Mouse (Mus musculus): ENCODE results near the gene Plch2. TPM values are rescaled to one million over a fixed set of nuclear protein-coding genes. Genes with fewer than 3 reads are reported as not detected.

Gene Plch2
- total RNA-seq, 2 experiments from 2014 or later = 76.2 to 81.5 TPM

DNA sequence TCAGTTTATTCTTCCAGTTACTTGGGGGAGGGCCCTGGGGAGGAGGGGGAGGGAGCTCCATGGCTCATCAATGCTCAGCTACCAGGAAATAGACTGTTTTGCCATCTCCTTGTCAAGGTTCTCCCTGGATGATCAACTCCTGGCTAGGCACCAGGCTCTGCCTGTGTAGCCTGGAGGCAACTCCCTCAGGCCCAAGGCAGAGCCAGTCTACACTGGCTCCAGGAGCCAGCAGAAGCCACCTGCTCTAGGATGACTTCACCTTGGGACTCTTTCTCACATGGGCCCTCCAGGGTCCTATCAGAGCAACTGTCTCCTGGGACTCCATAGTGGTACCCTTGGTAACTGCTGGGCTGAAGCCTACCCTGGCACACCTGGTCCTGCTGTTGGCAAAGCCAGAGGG is 48.5 kb downstream of the Plch2 start:
- DNase-seq (ENCODE audit: low spot score in 2 of 2) = no peak
- intact Hi-C loops (cut with DNase I) = no loop called here

GRCm38 (mm10) chr4:155007641-155008040 is 48.9 kb downstream of the Plch2 start:
- no peak for DNase-seq (ENCODE audit: low spot score in 2 of 2)
- intact Hi-C loops (cut with DNase I) = no loop called here

- intact Hi-C loops (cut with DNase I) = no loop called here
- DNase-seq (ENCODE audit: low spot score in 2 of 2) = no peak
These were observed 50.3 kb downstream of the Plch2 start for GRCm38 (mm10) chr4:155006296-155006695.

DNA sequence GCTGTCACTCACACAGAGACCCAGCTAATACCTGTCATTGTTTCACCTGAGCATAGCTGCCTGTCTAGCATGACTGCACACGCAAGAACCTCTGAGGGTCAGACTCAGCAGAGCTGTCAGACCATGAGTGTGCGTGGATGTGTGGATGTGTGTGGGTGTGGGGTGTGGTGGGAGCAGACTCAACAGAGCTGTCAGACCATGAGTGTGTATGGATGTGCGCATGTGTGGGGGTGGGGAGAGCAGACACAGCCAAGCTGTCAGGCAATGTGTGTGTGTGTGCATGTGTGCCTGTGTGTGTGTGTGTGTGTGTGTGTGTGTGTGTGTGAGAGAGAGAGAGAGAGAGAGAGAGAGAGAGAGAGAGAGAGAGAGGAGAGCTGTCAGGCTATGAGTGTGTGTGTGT is 51.3 kb downstream of the Plch2 start:
- intact Hi-C loops (cut with DNase I) = no loop called here
- no peak for DNase-seq (ENCODE audit: low spot score in 2 of 2)

DNA sequence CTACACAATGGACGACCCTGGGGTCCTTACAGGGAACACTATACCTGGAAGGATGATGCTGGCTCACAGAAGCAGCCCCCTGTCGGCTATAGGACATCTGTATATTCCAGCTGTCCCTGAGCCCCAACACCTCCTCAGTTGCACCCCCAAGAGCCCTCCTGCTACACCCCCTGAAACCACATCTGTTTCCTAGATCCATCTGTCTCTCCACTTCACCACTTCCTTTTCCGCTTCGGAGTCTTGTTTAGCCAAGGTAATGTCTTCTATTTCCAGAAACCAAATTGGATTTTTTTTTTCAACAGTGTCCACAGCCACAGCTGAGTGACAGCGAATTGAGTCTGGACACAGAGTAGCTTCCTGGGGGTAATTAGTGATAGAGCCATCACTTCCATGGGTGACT is 57.2 kb downstream of the Plch2 start:
- no peak for DNase-seq (ENCODE audit: low spot score in 2 of 2)
- intact Hi-C loops (cut with DNase I) = no loop called here

DNA sequence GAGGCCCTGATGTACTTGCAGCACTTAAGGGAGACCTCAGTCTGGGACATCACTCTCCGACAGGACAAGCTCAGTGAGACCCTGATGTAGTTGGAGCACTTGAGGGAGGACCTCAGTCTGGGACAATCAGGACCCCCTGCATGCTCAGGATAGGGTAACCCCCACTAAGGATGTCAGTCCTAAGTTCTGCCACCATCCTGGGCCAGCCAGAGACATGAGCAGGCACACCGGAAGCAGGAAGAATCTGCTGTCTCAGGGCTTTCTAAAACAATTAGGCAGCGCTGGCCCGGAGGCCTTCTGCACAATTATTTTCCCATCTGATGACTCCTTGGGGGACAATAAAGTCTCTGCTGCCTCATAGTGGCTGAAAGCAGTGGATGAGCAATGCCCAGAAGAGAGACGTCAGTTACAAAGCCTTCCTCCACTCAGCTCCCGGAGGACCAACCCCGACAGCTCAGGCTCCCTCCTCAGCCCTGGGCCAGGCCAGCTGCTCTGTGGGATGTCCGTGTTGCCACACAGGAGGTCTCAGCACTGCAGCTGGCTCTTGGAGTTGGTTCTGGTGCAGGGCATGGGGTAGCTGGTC is 59.9 kb downstream of the Plch2 start:
- no peak for DNase-seq (ENCODE audit: low spot score in 2 of 2)
- intact Hi-C loops (cut with DNase I) = no loop called here

- DNase-seq (ENCODE audit: low spot score in 2 of 2) = no peak
- intact Hi-C loops (cut with DNase I) = no loop called here
These were observed 61.7 kb downstream of the Plch2 start for GRCm38 (mm10) chr4:154994876-154995275.

- DNase-seq (ENCODE audit: low spot score in 2 of 2) = no peak
- intact Hi-C loops (cut with DNase I) = no loop called here
These were observed 69.8 kb downstream of the Plch2 start for GRCm38 (mm10) chr4:154986750-154987149.

- DNase-seq (ENCODE audit: low spot score in 2 of 2) = peak; percentile 68 to 74
- intact Hi-C loops (cut with DNase I) = no loop called here
These were observed 70.5 kb downstream of the Plch2 start for GRCm38 (mm10) chr4:154986096-154986495.

DNA sequence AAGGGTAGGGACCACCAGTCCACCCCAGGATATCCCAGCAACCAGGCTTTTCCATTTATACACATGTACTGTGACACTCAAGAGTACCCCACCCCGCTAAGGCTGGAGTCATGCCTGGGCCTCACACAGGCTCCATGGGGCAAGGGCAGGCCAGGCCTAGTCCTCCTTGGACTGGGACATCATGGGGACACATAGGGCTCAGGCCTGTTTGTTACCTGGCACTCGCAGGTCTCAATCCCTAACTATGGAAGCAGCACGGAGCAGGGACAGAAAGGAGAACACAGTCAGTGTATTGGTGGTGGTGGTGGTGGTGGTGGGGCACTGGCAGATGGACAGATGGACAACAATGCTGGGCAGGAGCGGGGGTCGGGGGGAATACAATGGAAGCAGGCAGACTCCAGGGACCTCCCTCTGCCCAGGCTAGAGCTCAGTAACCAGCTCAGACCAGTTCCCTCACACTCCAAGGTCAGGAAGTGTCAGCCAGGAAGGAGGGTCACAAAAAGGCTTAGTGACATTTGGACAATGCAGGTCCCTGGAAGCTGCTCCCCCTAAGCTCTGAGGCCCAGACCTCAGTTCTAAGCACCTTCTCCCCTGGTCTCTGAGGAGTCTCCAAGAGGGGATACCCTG is 71.3 kb downstream of the Plch2 start:
- no peak for DNase-seq (ENCODE audit: low spot score in 2 of 2)
- intact Hi-C loops (cut with DNase I) = no loop called here

GRCm38 (mm10) chr4:154983767-154984166 is 72.8 kb downstream of the Plch2 start:
- DNase-seq (ENCODE audit: low spot score in 2 of 2) = no peak

DNA sequence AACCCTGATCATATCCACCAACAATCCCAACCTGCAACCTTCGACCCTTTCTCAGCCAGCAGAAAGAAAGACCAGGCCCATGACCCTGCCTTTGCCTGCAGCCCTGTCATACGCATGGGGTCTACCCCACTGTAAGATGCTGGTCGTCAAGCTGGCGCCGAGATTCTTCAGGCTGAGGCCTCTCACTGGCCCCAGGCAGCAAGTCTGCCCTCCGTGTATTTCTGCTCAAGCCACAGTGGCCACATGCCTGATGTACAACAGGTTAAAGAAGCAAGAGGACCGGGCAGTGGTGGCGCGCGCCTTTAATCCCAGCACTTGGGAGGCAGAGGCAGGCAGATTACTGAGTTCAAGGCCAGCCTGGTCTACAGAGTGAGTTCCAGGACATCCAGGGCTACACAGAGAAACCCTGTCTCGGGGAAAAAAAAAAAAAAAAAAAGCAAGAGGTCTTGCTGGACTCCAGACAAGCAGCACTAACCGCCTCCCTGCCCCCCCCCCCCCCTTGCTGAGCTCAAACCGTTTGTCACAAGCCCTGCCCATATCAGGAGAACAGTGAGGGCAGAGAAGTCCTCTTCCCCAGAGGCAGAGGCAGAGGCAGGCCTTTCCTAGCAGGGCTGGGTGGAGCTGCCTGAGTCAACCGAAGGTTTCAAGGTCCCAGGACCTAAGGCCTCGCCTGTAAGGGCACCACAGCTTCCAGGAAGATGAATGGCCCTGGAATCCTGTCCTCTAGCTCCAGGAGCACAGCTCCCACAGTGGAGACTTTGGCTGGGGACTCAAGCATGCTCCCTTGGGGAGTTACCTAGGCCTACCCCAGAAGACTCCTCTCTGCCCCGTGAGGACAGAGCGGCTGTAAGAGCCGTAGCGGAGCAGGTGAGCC is 74.1 kb downstream of the Plch2 start:
- DNase-seq (ENCODE audit: low spot score in 2 of 2) = no peak
- intact Hi-C loops (cut with DNase I) = no loop called here

More at GRCm38 (mm10) chr4:154983767-154984166, 72.8 kb downstream of the Plch2 start:
- intact Hi-C loops (cut with DNase I) = no loop called here

GRCm38 (mm10) chr4:154981530-154981929 is 75.1 kb downstream of the Plch2 start:
- intact Hi-C loops (cut with DNase I) = loop anchor here (1.0 to 2.0 kb wide), 2 partner anchors 73 to 85 kb away; no protein-coding TSS in a partner anchor
- DNase-seq (ENCODE audit: low spot score in 2 of 2) = peak; percentile 80 to 86

GRCm38 (mm10) chr4:154981076-154981475 is 75.5 kb downstream of the Plch2 start:
- intact Hi-C loops (cut with DNase I) = loop anchor here (1.0 to 2.0 kb wide), 2 partner anchors 74 to 85 kb away; no protein-coding TSS in a partner anchor
- DNase-seq (ENCODE audit: low spot score in 2 of 2) = no peak

DNA sequence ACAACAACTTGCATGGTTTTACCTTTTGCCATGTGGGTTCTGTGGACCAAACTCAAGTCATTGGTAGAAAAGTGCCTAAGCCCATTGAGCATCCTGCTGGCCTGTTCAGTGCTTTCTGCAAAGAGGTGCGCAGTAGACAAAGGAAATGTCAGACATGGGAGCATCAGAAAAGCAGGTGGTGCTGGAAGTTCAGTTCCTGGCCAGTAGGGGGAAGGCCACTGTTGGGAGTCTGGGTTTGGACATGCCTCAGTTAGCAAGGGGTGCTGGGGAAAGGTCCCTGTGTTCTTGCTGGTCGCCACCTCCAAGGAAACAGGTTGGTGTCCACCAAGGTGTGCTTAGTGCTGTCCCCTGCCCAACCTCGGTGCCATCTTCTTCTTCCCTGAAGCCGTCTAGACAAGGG is 76.5 kb downstream of the Plch2 start:
- intact Hi-C loops (cut with DNase I) = loop anchor here (2.0 kb wide), 1 partner anchor 75 kb away; no protein-coding TSS in a partner anchor

DNA sequence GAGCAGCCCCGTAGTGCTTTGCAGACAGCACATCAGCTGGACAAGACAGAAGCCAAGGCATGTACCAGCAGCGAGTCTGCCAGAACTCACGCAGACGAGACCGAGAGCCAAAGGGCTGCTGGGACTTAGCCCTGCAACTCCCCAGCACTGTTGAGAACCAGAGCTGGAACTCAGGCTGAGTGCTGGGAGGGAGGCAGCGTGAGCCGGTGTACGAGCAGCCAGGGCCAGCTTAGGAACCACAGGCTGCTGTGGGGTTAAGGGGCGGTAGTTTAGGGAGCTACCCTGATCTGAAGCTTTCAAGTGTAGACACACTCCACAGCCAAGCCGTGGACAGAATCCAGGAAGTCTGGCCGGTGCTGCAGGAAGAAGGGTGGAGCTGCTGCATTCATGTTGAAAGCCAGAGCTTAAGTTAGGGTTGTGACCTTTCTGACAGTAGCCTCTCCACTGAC is 82.4 kb downstream of the Plch2 start:
- no peak for DNase-seq (ENCODE audit: low spot score in 2 of 2)
- intact Hi-C loops (cut with DNase I) = no loop called here

More for the DNA sequence above, 76.5 kb downstream of the Plch2 start:
- peak in 1 of 2 experiments; percentile 31 for DNase-seq (ENCODE audit: low spot score in 2 of 2)

- no peak for DNase-seq (ENCODE audit: low spot score in 2 of 2)
- intact Hi-C loops (cut with DNase I) = no loop called here
These were observed 84.0 kb downstream of the Plch2 start for GRCm38 (mm10) chr4:154972546-154972945.

DNA sequence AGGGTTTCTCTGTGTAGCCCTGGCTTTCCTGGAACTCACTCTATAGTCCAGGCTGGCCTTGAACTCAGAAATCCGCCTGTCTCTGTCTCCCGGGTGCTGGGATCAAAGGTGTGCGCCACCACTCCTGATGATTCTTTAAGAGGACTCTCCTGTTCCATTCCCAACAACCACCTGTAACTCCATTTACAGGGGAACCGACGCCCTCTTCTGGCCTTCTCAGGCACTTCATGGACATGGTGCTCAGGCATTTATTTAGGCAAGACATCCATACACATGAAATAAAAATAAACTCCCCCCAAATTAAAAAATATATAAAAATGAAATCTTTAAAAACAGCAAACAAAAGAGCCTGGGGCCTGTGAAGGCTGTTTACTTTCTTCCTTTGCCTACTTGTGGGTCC is 89.4 kb downstream of the Plch2 start:
- peak in 1 of 2 experiments; percentile 69 for DNase-seq (ENCODE audit: low spot score in 2 of 2)
- intact Hi-C loops (cut with DNase I) = loop anchor here (10.0 kb wide), 1 partner anchor 278 kb away; the partner anchor contains the start of gene Faap20

- no peak for DNase-seq (ENCODE audit: low spot score in 2 of 2)
- intact Hi-C loops (cut with DNase I) = loop anchor here (2.0 to 10.0 kb wide), 2 partner anchors 49 to 279 kb away; partner anchors contain the start of gene Faap20
These were observed 90.7 kb downstream of the Plch2 start for GRCm38 (mm10) chr4:154965856-154966255.
